Mouse (Mus musculus) C2C12 (cell line): Measurements from ENCODE around the gene 2310007B03Rik. TPM values are rescaled to one million over a fixed set of nuclear protein-coding genes. Genes with fewer than 3 reads are reported as not detected.

Source experiments
- H3K27me3 ChIP-seq: one replicate; pipeline ENCODE4 v1.6.1; 2011; ENCODE audit not compliant: control insufficient read depth, insufficient read depth, insufficient read length
- H3K36me3 ChIP-seq: one replicate; pipeline ENCODE4 v1.6.1; 2011; ENCODE audit not compliant: control insufficient read depth, insufficient read depth
- H3K4me3 ChIP-seq: one replicate; pipeline ENCODE4 v1.5.1; 2011; ENCODE audit warnings: mild to moderate bottlenecking, control low read depth; ENCODE audit not compliant: poor library complexity, insufficient read depth, severe bottlenecking
- H3K79me2 ChIP-seq: one replicate; pipeline ENCODE4 v1.6.1; 2011; ENCODE audit not compliant: control insufficient read depth, insufficient read depth
- H3K79me3 ChIP-seq: one replicate; pipeline ENCODE4 v1.6.1; 2011; ENCODE audit warnings: low read depth, control low read depth
- H3ac ChIP-seq: one replicate; pipeline ENCODE3; 2011; ENCODE audit warnings: low read depth; ENCODE audit not compliant: control insufficient read depth, insufficient read length
- CEBPB ChIP-seq: IDR thresholded peaks from one replicate; pipeline ENCODE4 v1.6.1; 2011; ENCODE audit warnings: low read depth, mild to moderate bottlenecking, control low read depth, moderate library complexity
- CTCF ChIP-seq: IDR thresholded peaks from one replicate; pipeline ENCODE4 v1.5.1; 2011; ENCODE audit not compliant: control insufficient read depth, insufficient read depth, insufficient read length
- FOSL1 ChIP-seq: IDR thresholded peaks from one replicate; pipeline ENCODE4 v1.8.0; 2011; ENCODE audit warnings: mild to moderate bottlenecking, low read length; ENCODE audit not compliant: poor library complexity, insufficient read depth, severe bottlenecking
- MAX ChIP-seq: IDR thresholded peaks from one replicate; pipeline ENCODE4 v1.6.1; 2011; ENCODE audit warnings: mild to moderate bottlenecking, control low read depth
- MYOD1 ChIP-seq: IDR thresholded peaks from one replicate; pipeline ENCODE4 v1.6.1; 2011; ENCODE audit warnings: low read depth; ENCODE audit not compliant: control insufficient read depth, insufficient read length
- MYOG ChIP-seq: IDR thresholded peaks from one replicate; pipeline ENCODE4 v1.6.1; 2011; ENCODE audit not compliant: control insufficient read depth, insufficient read length; ENCODE audit errors: extremely low read depth
- USF1 ChIP-seq: IDR thresholded peaks from one replicate; pipeline ENCODE4 v1.6.1; 2011; ENCODE audit warnings: low read depth, mild to moderate bottlenecking, control low read depth, moderate library complexity
- polyA plus RNA-seq: library from polyadenylated mRNA; unstranded; fragments of >200 nt; fragmentation: generic; extraction: Trizol; gene quantifications from one replicate; pipeline ENCODE4 v1.2.1, GENCODE M21; 2012; ENCODE audit warnings: missing spikeins

Gene 2310007B03Rik
- polyA plus RNA-seq, 1 experiment: 0.09 TPM

DNA sequence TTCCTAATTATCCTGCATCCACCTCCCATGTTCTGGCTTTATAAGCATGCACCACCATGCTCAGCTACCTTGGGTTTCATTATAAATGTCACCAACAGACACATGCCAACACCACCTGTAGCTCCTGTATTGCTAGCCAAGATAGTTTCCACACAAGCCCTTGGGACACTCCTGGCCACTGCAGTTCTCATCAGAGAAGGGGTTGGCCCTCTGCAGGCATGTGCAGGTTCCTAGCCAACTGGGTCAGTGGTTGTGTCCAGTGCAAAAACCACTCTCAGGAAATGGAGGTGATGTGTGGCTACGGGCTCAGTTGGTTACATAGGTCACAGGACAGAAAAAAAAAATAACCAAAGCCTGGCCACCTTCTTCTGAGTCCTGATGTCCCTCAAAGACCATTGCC lies 17.9 kb downstream of the 2310007B03Rik start:
- peaks cover 8% of the 10 kb centered on the region for H3K27me3 ChIP-seq
- H3K36me3 ChIP-seq: no peaks in the 10 kb centered on the region
- H3ac ChIP-seq: no peak overlapping the region
- TF ChIP-seq CTCF: no peak
- no peak for TF ChIP-seq FOSL1
- TF ChIP-seq CEBPB: no peak
- TF ChIP-seq USF1: no peak
- TF ChIP-seq MYOD1: no peak
- no peak for TF ChIP-seq MYOG
- TF ChIP-seq MAX: no peak
- no peak overlapping the region for H3K4me3 ChIP-seq
- no peaks in the 10 kb centered on the region for H3K79me2 ChIP-seq
- H3K79me3 ChIP-seq: no peaks in the 10 kb centered on the region

GRCm38 (mm10) chr1:93139713-93140112 lies 21.0 kb downstream of the 2310007B03Rik start:
- Histone ChIP-seq H3ac (no peak overlapping the region), H3K79me2 (no peaks in the 10 kb centered on the region), H3K79me3 (no peaks in the 10 kb centered on the region), H3K27me3 (no peaks in the 10 kb centered on the region), H3K36me3 (no peaks in the 10 kb centered on the region), H3K4me3 (no peak overlapping the region)
- TF ChIP-seq CEBPB (no peak), FOSL1 (no peak), MAX (no peak), CTCF (no peak), MYOG (no peak), USF1 (no peak), MYOD1 (no peak)

GRCm38 (mm10) chr1:93138534-93138933 lies 22.2 kb downstream of the 2310007B03Rik start:
- Histone ChIP-seq H3K79me3 (no peaks in the 10 kb centered on the region), H3K27me3 (no peaks in the 10 kb centered on the region), H3K36me3 (no peaks in the 10 kb centered on the region), H3ac (no peak overlapping the region), H3K4me3 (no peak overlapping the region), H3K79me2 (no peaks in the 10 kb centered on the region)
- TF ChIP-seq MYOG (no peak), USF1 (no peak), MYOD1 (no peak), CTCF (no peak), MAX (no peak), CEBPB (no peak), FOSL1 (no peak)

DNA sequence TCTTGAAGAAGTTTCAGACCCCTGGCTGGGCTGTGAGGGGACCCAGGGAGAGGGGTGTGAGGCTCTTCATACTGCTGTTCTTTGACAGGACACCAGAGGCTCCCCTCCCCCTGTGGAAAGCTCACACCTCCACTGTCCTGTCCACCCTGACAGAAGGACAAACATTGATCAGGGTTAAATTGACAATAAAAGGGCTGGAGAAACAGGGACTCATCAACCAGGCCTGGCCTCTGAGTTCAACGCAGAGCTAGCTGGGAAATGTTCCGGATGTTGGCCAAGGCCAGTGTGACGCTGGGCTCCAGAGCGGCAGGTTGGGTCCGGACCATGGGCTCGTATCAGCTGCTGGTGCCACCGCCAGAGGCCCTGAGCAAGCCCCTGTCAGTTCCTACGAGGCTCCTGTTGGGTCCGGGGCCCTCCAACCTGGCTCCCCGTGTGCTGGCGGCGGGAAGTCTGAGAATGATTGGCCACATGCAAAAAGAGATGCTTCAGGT lies 25.7 kb downstream of the 2310007B03Rik start, which contains the start of gene Agxt:
Agxt (plus strand) TSS at position 205 of the 491 bp plus-strand sequence.
- H3K79me2 ChIP-seq: no peaks in the 10 kb centered on the region
- H3K79me3 ChIP-seq: no peaks in the 10 kb centered on the region
- no peak for TF ChIP-seq CEBPB
- TF ChIP-seq MYOD1: no peak
- no peak for TF ChIP-seq MAX
- no peak for TF ChIP-seq CTCF
- TF ChIP-seq USF1: no peak
- no peak for TF ChIP-seq MYOG
- no peak for TF ChIP-seq FOSL1
- H3K4me3 ChIP-seq: no peak within 1 kb of the TSS
- H3ac ChIP-seq: no peak within 1 kb of the TSS
- peaks cover 3% of the 10 kb centered on the region for H3K27me3 ChIP-seq
- no peaks in the 10 kb centered on the region for H3K36me3 ChIP-seq

DNA sequence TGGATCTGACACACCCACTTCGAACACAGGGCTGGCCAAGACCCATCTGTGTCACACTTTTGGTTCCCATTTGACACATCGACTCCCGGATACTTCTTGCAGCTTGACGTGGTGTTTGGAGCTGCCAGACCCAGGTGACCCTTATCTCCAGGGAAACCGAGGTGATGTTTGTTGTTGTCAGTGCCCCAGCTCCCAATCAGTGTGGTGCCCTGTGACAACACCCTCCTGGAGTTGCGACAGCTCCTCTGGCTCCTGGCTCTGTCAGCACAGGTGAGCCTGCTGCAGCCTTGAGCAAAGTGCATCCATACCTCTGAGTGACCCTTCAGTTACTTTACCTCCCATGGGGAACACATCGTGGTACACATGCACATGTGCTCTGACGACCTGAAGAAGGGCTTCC lies 28.1 kb downstream of the 2310007B03Rik start:
- H3K79me3 ChIP-seq: no peaks in the 10 kb centered on the region
- no peaks in the 10 kb centered on the region for H3K36me3 ChIP-seq
- no peak overlapping the region for H3K4me3 ChIP-seq
- TF ChIP-seq FOSL1 (no peak), USF1 (no peak), MAX (no peak), CTCF (no peak), MYOD1 (no peak)
- peaks cover 3% of the 10 kb centered on the region for H3K27me3 ChIP-seq
- H3ac ChIP-seq: no peak overlapping the region
- H3K79me2 ChIP-seq: no peaks in the 10 kb centered on the region
